Mouse (Mus musculus) cerebellum, adult 11 months (tissue): ENCODE results near the gene Mfsd1.
A peak's percentile ranks its signal among the peaks of the same experiment; 100 is the strongest.

Experiments
- DNase-seq: peaks from one replicate; pipeline ENCODE4 v3.0.0; 2022

The Mfsd1 gene

GRCm38 (mm10) chr3:67582273-67583124 lies at the start of gene Mfsd1:
Gene Mfsd1, plus strand, starts transcription at chr3:67582741.
- DNase-seq, result peak; percentile 48

GRCm38 (mm10) chr3:67543630-67544029 lies 38.9 kb upstream of the Mfsd1 start:
- no peak for DNase-seq

GRCm38 (mm10) chr3:67551193-67551592 lies 31.3 kb upstream of the Mfsd1 start:
- no peak for DNase-seq

GRCm38 (mm10) chr3:67553281-67553680 lies 29.3 kb upstream of the Mfsd1 start:
- no peak for DNase-seq

- no peak for DNase-seq
These were observed 28.6 kb upstream of the Mfsd1 start for GRCm38 (mm10) chr3:67553927-67554448.

GRCm38 (mm10) chr3:67555211-67555610 lies 27.3 kb upstream of the Mfsd1 start:
- no peak for DNase-seq

GRCm38 (mm10) chr3:67557200-67557651 lies 25.3 kb upstream of the Mfsd1 start:
- no peak for DNase-seq

- DNase-seq, result no peak
These were observed 24.7 kb upstream of the Mfsd1 start for GRCm38 (mm10) chr3:67557718-67558354.

- no peak for DNase-seq
These were observed 17.7 kb upstream of the Mfsd1 start for GRCm38 (mm10) chr3:67564731-67565357.

GRCm38 (mm10) chr3:67565540-67566227 lies 16.9 kb upstream of the Mfsd1 start:
- DNase-seq, result no peak

- peak; percentile 38 for DNase-seq
These were observed 14.4 kb upstream of the Mfsd1 start for GRCm38 (mm10) chr3:67568015-67568618.

GRCm38 (mm10) chr3:67572918-67573317 lies 9.6 kb upstream of the Mfsd1 start:
- no peak for DNase-seq

- DNase-seq, result no peak
These were observed 9.0 kb upstream of the Mfsd1 start for GRCm38 (mm10) chr3:67573523-67573922.

- no peak for DNase-seq
These were observed 6.3 kb upstream of the Mfsd1 start for GRCm38 (mm10) chr3:67576248-67576647.

- DNase-seq, result no peak
These were observed 5.8 kb upstream of the Mfsd1 start for GRCm38 (mm10) chr3:67576724-67577123.

- no peak for DNase-seq
These were observed 744 bp downstream of the Mfsd1 start for GRCm38 (mm10) chr3:67583125-67583845.

- no peak for DNase-seq
These were observed 1.3 kb downstream of the Mfsd1 start for GRCm38 (mm10) chr3:67583846-67584186.

- no peak for DNase-seq
These were observed 4.0 kb downstream of the Mfsd1 start for GRCm38 (mm10) chr3:67586511-67586910.

GRCm38 (mm10) chr3:67587430-67587829 lies 4.9 kb downstream of the Mfsd1 start:
- DNase-seq, result no peak

GRCm38 (mm10) chr3:67601616-67602138 lies 19.1 kb downstream of the Mfsd1 start:
- DNase-seq, result no peak

GRCm38 (mm10) chr3:67618222-67618621 lies 35.7 kb downstream of the Mfsd1 start:
- no peak for DNase-seq

GRCm38 (mm10) chr3:67624629-67625028 lies 42.1 kb downstream of the Mfsd1 start:
- DNase-seq, result no peak
